Mouse (Mus musculus) heart, embryonic 14.5 days (tissue): ENCODE measurements around the gene Angptl2. TPM values are rescaled to one million over a fixed set of nuclear protein-coding genes. Genes with fewer than 3 reads are reported as not detected.

Experiments
- ATAC-seq: fragments of 200-750 bp; cut with Nextera tagmentation; 2 replicates; pipeline ENCODE4 v1.8.0; 2017; ENCODE audit warnings: low read depth, moderate TSS enrichment; ENCODE audit not compliant: insufficient number of reproducible peaks, insufficient read depth, low FRiP score
- H3K27ac ChIP-seq, 2 experiments: fragments of 200-500 bp in 1 of 2; fragments of 300-500 bp in 1 of 2; sonication (generic) in 1 of 2; replicated peaks in 1 of 2; 2 replicates each; pipeline ENCODE4 v1.5.1; 2012 to 2014; ENCODE audit warnings: low read depth in 2 of 2, low read length in 2 of 2, control low read depth in 1 of 2, mild to moderate bottlenecking in 1 of 2, mixed read lengths in 1 of 2; ENCODE audit not compliant: control insufficient read depth in 1 of 2, insufficient read depth in 1 of 2
- H3K27me3 ChIP-seq: fragments of 300-500 bp; sonication (generic); 2 replicates; pipeline ENCODE4 v1.6.1; 2014; ENCODE audit warnings: mild to moderate bottlenecking, low read length, control low read depth; ENCODE audit not compliant: control insufficient read depth, insufficient read depth
- H3K36me3 ChIP-seq: fragments of 300-500 bp; sonication (generic); 2 replicates; pipeline ENCODE4 v1.6.1; 2014; ENCODE audit warnings: mild to moderate bottlenecking, control low read depth, low read length, mixed read lengths; ENCODE audit not compliant: control insufficient read depth, insufficient read depth
- H3K4me1 ChIP-seq, 2 experiments: fragments of 200-500 bp in 1 of 2; fragments of 300-500 bp in 1 of 2; sonication (generic) in 1 of 2; 2 replicates each; pipeline ENCODE4 v1.6.1; 2012 to 2014; ENCODE audit warnings: low read length in 2 of 2, control low read depth in 1 of 2, mixed read lengths in 1 of 2; ENCODE audit not compliant: control insufficient read depth in 2 of 2, insufficient read depth in 2 of 2
- H3K4me2 ChIP-seq: fragments of 300-500 bp; sonication (generic); 2 replicates; pipeline ENCODE4 v1.6.1; 2014; ENCODE audit warnings: mild to moderate bottlenecking, low read length
- H3K4me3 ChIP-seq, 2 experiments: fragments of 200-500 bp in 1 of 2; fragments of 300-500 bp in 1 of 2; sonication (generic) in 1 of 2; 2 replicates each; pipeline ENCODE4 v1.5.1; 2012 to 2014; ENCODE audit warnings: low read length in 2 of 2, mild to moderate bottlenecking in 2 of 2, control low read depth in 1 of 2, low read depth in 1 of 2, moderate library complexity in 1 of 2; ENCODE audit not compliant: control insufficient read depth in 1 of 2, insufficient read depth in 1 of 2
- H3K9ac ChIP-seq: fragments of 300-500 bp; sonication (generic); 2 replicates; pipeline ENCODE4 v1.6.1; 2014; ENCODE audit warnings: mild to moderate bottlenecking, low read length
- H3K9me3 ChIP-seq: fragments of 300-500 bp; sonication (generic); 2 replicates; pipeline ENCODE4 v1.6.1; 2016; ENCODE audit warnings: low read length, control low read depth; ENCODE audit not compliant: control insufficient read depth
- WGBS: fragments of 180-500 bp; shearing (Covaris S2); extraction: QIAGEN DNeasy Blood & Tissue Kit; methylation state at CpG from one replicate; pipeline ENCODE4 v1.1.7; 2014; 5-methylcytosine and 5-hydroxymethylcytosine counted together
- polyA plus RNA-seq: library from polyadenylated mRNA; unstranded; fragments of >200 nt; fragmentation: Nextera tagmentation; extraction: Ambion mirVana; gene quantifications from 2 replicates; pipeline ENCODE4 v1.2.1, GENCODE M21; 2014

Angptl2 gene
- polyA plus RNA-seq, 1 experiment from 2014 or later, result 58.2 TPM

DNA sequence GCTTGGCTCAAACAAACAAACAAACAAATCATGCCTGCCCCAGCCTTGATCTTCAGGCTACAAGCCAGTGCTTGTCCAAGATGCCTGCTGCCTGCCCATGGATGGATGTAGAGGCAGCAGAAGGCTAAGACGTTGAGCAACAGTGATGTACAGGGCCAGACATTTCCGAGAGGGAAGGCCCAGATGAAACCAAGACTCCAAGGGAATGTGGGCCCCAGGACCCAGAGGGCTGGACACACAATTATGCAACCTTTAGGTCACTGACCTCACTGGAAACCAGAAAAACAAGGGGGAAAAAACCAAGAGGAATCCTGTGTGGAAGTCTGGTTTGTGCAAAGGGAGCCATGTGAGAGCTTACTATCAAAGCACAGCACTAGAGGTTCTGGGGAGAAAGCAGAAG, 67.8 kb downstream of the Angptl2 start:
- H3K36me3 ChIP-seq, result no peaks in the 10 kb centered on the region
- no peaks in the 10 kb centered on the region for H3K27me3 ChIP-seq
- no peak overlapping the region for H3K9ac ChIP-seq
- WGBS, result 74% methylated on average over 2 of the region's 2 CpGs
- no peak for ATAC-seq
- peaks cover 3 to 8% of the 10 kb centered on the region in 2 experiments; a peak in 3 of 4 replicates for H3K4me1 ChIP-seq
- no peak overlapping the region for H3K27ac ChIP-seq
- no peak overlapping the region for H3K4me2 ChIP-seq
- H3K4me3 ChIP-seq, result no peak overlapping the region
- H3K9me3 ChIP-seq, result 0 out of 2 replicates have a peak, but pooled peaks cover 5% of the 10 kb centered on the region

DNA sequence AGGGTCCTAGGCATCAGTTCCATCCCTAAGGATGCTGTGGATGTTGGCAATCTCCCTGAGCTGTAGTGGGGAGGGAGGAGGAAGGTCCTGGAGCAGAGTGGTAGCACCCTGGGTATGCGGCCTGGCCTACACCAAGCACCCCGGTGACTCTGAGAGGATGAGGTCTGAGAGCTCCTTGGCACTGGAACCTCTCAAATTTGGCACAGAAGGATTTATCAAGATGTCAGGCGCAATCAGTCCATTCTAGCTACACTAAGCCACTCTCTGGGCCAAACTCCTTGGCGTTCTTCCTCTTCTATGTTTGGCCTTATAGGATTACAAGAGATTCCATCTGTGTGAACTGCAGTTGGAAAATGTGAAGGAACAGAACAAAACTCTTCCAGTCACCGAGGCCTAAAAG, 73.0 kb downstream of the Angptl2 start:
- Histone ChIP-seq H3K4me2 (no peak overlapping the region), H3K9me3 (0 out of 2 replicates have a peak, but pooled peaks cover 5% of the 10 kb centered on the region), H3K36me3 (no peaks in the 10 kb centered on the region), H3K27ac (no peak overlapping the region), H3K9ac (no peak overlapping the region), H3K4me1 (peaks cover 11 to 14% of the 10 kb centered on the region in 2 experiments), H3K27me3 (no peaks in the 10 kb centered on the region), H3K4me3 (no peak overlapping the region)
- WGBS, result 82% methylated on average over 5 of the region's 5 CpGs
- no peak for ATAC-seq

DNA sequence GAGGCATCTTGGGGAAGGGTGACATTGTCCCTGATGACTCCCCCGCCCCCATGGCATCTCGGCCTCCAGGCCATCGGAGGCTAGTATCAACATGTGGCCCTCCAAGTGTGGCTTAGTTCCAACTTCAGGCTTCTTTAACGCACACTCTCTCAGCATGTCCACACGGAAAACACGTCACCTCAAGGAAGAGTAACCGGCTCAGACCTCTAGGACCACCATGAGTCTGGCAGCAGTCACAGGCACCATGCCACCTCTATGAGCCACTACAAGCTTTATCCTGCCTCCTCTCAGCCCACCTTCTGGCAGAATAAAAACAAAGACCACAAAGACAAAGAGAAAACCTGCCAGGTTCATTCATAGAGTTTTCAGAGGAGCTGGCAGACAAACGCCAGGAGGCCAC, 74.6 kb downstream of the Angptl2 start:
- WGBS, result 70% methylated on average over 8 of the region's 8 CpGs
- no peak for ATAC-seq
- no peak overlapping the region for H3K4me3 ChIP-seq
- no peaks in the 10 kb centered on the region for H3K27me3 ChIP-seq
- H3K27ac ChIP-seq, result no peak overlapping the region
- no peak overlapping the region for H3K9ac ChIP-seq
- H3K36me3 ChIP-seq, result no peaks in the 10 kb centered on the region
- 0 out of 2 replicates have a peak, but pooled peaks cover 5% of the 10 kb centered on the region for H3K9me3 ChIP-seq
- H3K4me1 ChIP-seq, result peaks cover 12 to 17% of the 10 kb centered on the region in 2 experiments
- H3K4me2 ChIP-seq, result no peak overlapping the region

DNA sequence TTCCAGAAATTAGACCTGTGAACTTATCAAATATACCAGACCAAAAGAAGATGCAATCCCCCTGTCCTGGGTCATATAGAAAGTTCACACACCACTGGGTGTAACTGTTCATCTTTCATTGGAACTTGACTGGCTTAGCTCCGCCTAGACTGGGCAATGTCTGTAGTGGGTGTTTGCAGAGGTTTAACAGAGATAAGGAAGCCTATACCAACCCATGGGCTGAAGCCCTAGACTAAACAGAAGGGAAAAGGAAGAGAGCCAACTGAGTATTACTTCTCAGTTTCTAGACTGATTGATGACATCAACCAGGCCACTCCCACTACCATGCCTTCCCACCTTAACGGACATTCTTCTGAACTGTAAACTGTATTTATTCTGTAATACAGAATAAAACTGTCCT, 76.2 kb downstream of the Angptl2 start:
- 56% methylated on average over 2 of the region's 2 CpGs for WGBS
- no peak for ATAC-seq
- H3K4me1 ChIP-seq, result peaks cover 12 to 17% of the 10 kb centered on the region in 2 experiments
- H3K9me3 ChIP-seq, result 0 out of 2 replicates have a peak, but pooled peaks cover 5% of the 10 kb centered on the region
- H3K4me2 ChIP-seq, result no peak overlapping the region
- H3K9ac ChIP-seq, result no peak overlapping the region
- no peaks in the 10 kb centered on the region for H3K36me3 ChIP-seq
- no peaks in the 10 kb centered on the region for H3K27me3 ChIP-seq
- H3K27ac ChIP-seq, result no peak overlapping the region
- H3K4me3 ChIP-seq, result no peak overlapping the region

DNA sequence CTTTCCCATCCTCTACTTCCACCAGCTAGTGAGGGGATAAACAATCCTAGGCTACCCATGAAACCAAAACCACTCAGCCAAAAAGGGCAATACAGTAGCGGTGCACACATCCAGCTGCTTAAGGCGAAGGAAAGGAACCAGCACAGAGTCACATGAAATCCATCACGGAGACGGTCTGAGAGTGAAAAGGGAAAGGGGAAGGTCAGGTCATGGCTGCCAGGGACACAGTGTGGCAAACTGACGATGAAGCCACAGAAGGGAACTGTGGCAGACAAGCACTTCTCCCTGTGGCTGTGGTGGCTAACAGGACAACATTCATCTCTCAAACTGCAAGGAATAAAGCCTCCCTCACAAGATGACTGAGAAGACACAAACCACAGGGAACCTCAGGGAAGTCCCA, 79.2 kb downstream of the Angptl2 start:
- H3K27ac ChIP-seq, result no peak overlapping the region
- H3K4me2 ChIP-seq, result no peak overlapping the region
- WGBS, result 91% methylated on average over 5 of the region's 5 CpGs
- H3K9me3 ChIP-seq, result no peaks in the 10 kb centered on the region
- ATAC-seq, result no peak
- H3K9ac ChIP-seq, result no peak overlapping the region
- peaks cover 14 to 17% of the 10 kb centered on the region in 2 experiments for H3K4me1 ChIP-seq
- H3K27me3 ChIP-seq, result no peaks in the 10 kb centered on the region
- no peak overlapping the region for H3K4me3 ChIP-seq
- no peaks in the 10 kb centered on the region for H3K36me3 ChIP-seq

Other genes starting within 250 kb of the Angptl2 start
- gene Slc2a8, start 234.0 kb upstream of the Angptl2 start, polyA plus RNA-seq, result 16.9 and 17.1 TPM in 2 replicates
- gene Garnl3, start 84.4 kb upstream of the Angptl2 start, polyA plus RNA-seq, result 9.0 and 11.0 TPM in 2 replicates
- gene Ralgps1, start 155.4 kb downstream of the Angptl2 start, polyA plus RNA-seq, result 6.7 and 7.5 TPM in 2 replicates
- 4.5 and 5.1 TPM in 2 replicates for gene Zbtb34, start 215.3 kb downstream of the Angptl2 start, polyA plus RNA-seq